Mouse (Mus musculus): ENCODE results near the gene Cog6. TPM values are rescaled to one million over a fixed set of nuclear protein-coding genes. Genes with fewer than 3 reads are reported as not detected.

Cog6 gene
- 17.7 and 18.4 TPM in 2 replicates for total RNA-seq (2012; rRNA removed)
- 25.5 and 25.8 TPM in 2 replicates for total RNA-seq (2014; rRNA removed)
- polyA plus RNA-seq (2012; ENCODE audit: insufficient read length, low read depth): 15.6 and 15.9 TPM in 2 replicates

DNA sequence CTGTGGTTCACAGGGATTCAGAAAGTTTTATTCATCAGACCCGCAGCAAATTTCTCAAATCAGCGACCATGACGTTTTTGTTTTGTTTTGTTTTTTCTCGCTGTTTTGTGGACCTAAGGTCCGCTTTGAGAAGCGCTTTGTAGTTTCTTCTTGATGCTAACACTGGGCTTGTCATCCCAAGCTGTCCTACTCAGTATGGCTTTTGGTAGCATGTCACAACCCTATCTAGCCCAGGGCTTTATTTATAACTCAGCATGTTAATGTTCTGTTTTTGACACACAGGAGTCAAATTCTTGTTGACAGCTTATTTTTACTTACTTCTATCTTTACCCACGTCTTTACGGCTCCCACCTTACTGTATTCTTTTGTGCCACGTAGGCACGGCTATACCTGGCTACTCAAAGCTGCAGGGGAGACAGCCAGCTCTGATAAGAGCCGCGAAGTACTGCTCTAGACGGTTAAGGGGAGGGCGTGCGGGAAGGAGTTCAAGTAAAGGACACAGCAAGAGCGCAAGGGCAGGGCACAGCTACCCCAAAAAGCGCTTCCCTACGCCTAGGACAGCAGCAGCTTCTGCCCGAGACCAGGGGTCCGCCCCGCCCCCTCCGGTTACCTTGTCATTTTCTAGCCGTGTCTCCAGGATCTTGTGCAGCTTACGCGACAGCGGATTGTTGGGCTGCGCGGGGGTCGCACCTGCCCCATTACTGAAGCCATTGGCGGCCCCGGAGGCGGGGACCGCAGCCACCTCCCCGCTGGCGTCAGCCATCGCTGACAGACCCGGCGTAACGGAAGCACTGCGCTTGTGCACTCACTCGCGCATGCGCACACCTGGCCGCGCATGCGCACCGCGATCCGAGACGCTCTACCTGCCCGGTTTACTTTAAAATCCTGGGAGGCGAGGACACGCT, at the start of gene Cog6:
TSS of gene Cog6 (minus strand) at position 802 of the 905 bp plus-strand sequence.
- dilution Hi-C loops (cut with MboI; ENCODE audit: extremely low pct_ligation_motif_present, extremely low pct_unique_long_range_greater_than_20kb, low sequenced_read_pairs) (no loop called here), in situ Hi-C loops (cut with MboI; ENCODE audit: low pct_ligation_motif_present, low pct_unique_long_range_greater_than_20kb, low sequenced_read_pairs) (no loop called here)
- no peak within 1 kb of the TSS for H3K27ac ChIP-seq (ENCODE audit: insufficient read depth, low read depth)
- peaks cover 0 to 6% of the 10 kb centered on the region in 2 experiments; a peak in 2 of 4 replicates for H3K4me1 ChIP-seq (ENCODE audit: control insufficient read depth in 1 of 2, insufficient read depth in 2 of 2)
- H3K9ac ChIP-seq (ENCODE audit: insufficient read depth, low read depth): peak within 1 kb of the TSS; percentile 71
- H3K4me2 ChIP-seq (ENCODE audit: insufficient read depth, low read depth, poor library complexity, severe bottlenecking): peak within 1 kb of the TSS; percentile 97
- peak within 1 kb of the TSS; percentile 78 to 94 (median 90) for H3K4me3 ChIP-seq (replicated peaks in 1 of 3; ENCODE audit: low read depth in 2 of 3, low read length in 2 of 3, poor library complexity in 1 of 3)
- TF ChIP-seq BHLHE40 (IDR thresholded peaks at IDR 0.05; ENCODE audit: low read depth, low read length) (peak; percentile 10; the same call in 1 of the 2 replicates), JUND (conservative IDR thresholded peaks at IDR 0.05; ENCODE audit: low read depth, low read length) (no peak), NRF1 (IDR thresholded peaks at IDR 0.05; ENCODE audit: low read depth, low read length) (peak; percentile 91), POLR2A (IDR thresholded peaks at IDR 0.05; ENCODE audit: low read depth, low read length) (peak; percentile 86), SIN3A (IDR thresholded peaks at IDR 0.05; ENCODE audit: low read length) (peak; percentile 67), HCFC1 (IDR thresholded peaks at IDR 0.05; ENCODE audit: low read depth, low read length) (peak; percentile 81), ELF1 (IDR thresholded peaks at IDR 0.05; ENCODE audit: low read depth, low read length) (peak; percentile 78; the same call in 1 of the 2 replicates), NELFE (IDR thresholded peaks at IDR 0.05; ENCODE audit: low read depth, low read length) (peak; percentile 92), EP300 (IDR thresholded peaks at IDR 0.05; ENCODE audit: low read length) (no peak), ZMIZ1 (IDR thresholded peaks at IDR 0.05; ENCODE audit: low read depth, low read length) (peak; percentile 63; the same call in 1 of the 2 replicates), MEF2A (IDR thresholded peaks at IDR 0.05; ENCODE audit: borderline replicate concordance, low read depth, low read length) (0 out of 2 replicates have a peak, but pooled peaks have one; percentile 16), MYC (IDR thresholded peaks at IDR 0.05; ENCODE audit: low read depth, low read length) (no peak), MAZ (IDR thresholded peaks at IDR 0.05; ENCODE audit: low read depth, low read length) (peak; percentile 25; the same call in 1 of the 2 replicates), MXI1 (IDR thresholded peaks at IDR 0.05; ENCODE audit: low read depth, low read length) (peak; percentile 54), TBP (conservative IDR thresholded peaks at IDR 0.05; ENCODE audit: low read depth, low read length) (peak; percentile 59; the same call in 1 of the 2 replicates), TCF12 (IDR thresholded peaks at IDR 0.05; ENCODE audit: low read depth, low read length) (peak; percentile 74)
- DNase-seq (ENCODE audit: extremely low read depth): peak; percentile 83
- no peaks in the 10 kb centered on the region for H3K27me3 ChIP-seq (replicated peaks)
- no peaks in the 10 kb centered on the region for H3K9me3 ChIP-seq (replicated peaks; ENCODE audit: low read length)
- peaks cover 2% of the 10 kb centered on the region; the same call in 1 of the 2 replicates for H3K79me2 ChIP-seq (replicated peaks; ENCODE audit: control insufficient read depth, extremely low read depth, insufficient read depth, poor library complexity, severe bottlenecking)
- peaks cover 9 to 20% of the 10 kb centered on the region in 2 experiments for H3K36me3 ChIP-seq (replicated peaks in 1 of 2; ENCODE audit: control insufficient read depth in 1 of 2, insufficient read depth in 1 of 2, low read length in 1 of 2)

- Histone ChIP-seq H3K36me3 (replicated peaks in 1 of 2; ENCODE audit: control insufficient read depth in 1 of 2, insufficient read depth in 1 of 2, low read length in 1 of 2) (no peaks in the 10 kb centered on the region), H3K4me2 (ENCODE audit: insufficient read depth, low read depth, poor library complexity, severe bottlenecking) (no peak overlapping the region), H3K4me3 (replicated peaks in 1 of 3; ENCODE audit: low read depth in 2 of 3, low read length in 2 of 3, poor library complexity in 1 of 3) (no peak overlapping the region), H3K27me3 (replicated peaks) (no peaks in the 10 kb centered on the region), H3K4me1 (ENCODE audit: control insufficient read depth in 1 of 2, insufficient read depth in 2 of 2) (peaks cover 0 to 9% of the 10 kb centered on the region in 2 experiments; a peak in 2 of 4 replicates), H3K9me3 (replicated peaks; ENCODE audit: low read length) (no peaks in the 10 kb centered on the region), H3K9ac (ENCODE audit: insufficient read depth, low read depth) (no peak overlapping the region), H3K79me2 (replicated peaks; ENCODE audit: control insufficient read depth, extremely low read depth, insufficient read depth, poor library complexity, severe bottlenecking) (no peaks in the 10 kb centered on the region), H3K27ac (ENCODE audit: insufficient read depth, low read depth) (no peak overlapping the region)
- DNase-seq (ENCODE audit: extremely low read depth): no peak
- no peak for TF ChIP-seq ELF1 (IDR thresholded peaks at IDR 0.05; ENCODE audit: low read depth, low read length)
- TF ChIP-seq TCF12 (IDR thresholded peaks at IDR 0.05; ENCODE audit: low read depth, low read length): no peak
- no peak for TF ChIP-seq ZC3H11A (IDR thresholded peaks at IDR 0.05; ENCODE audit: low read depth, low read length)
- no peak for TF ChIP-seq EP300 (IDR thresholded peaks at IDR 0.05; ENCODE audit: low read length)
- no peak for TF ChIP-seq CHD1 (IDR thresholded peaks at IDR 0.05; ENCODE audit: low read depth, low read length)
- no peak for TF ChIP-seq BHLHE40 (IDR thresholded peaks at IDR 0.05; ENCODE audit: low read depth, low read length)
- no peak for TF ChIP-seq KAT2A (IDR thresholded peaks at IDR 0.05; ENCODE audit: insufficient replicate concordance, low read length)
- no peak for TF ChIP-seq MAX (IDR thresholded peaks at IDR 0.05; ENCODE audit: low read length)
- no peak for TF ChIP-seq HCFC1 (IDR thresholded peaks at IDR 0.05; ENCODE audit: low read depth, low read length)
- TF ChIP-seq POLR2AphosphoS2 (IDR thresholded peaks at IDR 0.05; ENCODE audit: low read depth, low read length): no peak
- no peak for TF ChIP-seq ZNF384 (IDR thresholded peaks at IDR 0.05; ENCODE audit: low read depth, low read length)
- in situ Hi-C loops (cut with MboI; ENCODE audit: low pct_ligation_motif_present, low pct_unique_long_range_greater_than_20kb, low sequenced_read_pairs) (no loop called here), dilution Hi-C loops (cut with MboI; ENCODE audit: extremely low pct_ligation_motif_present, extremely low pct_unique_long_range_greater_than_20kb, low sequenced_read_pairs) (no loop called here)
Observed at GRCm38 (mm10) chr3:53066095-53066372, 49.0 kb upstream of the Cog6 start.

Data from CH12.LX (cell line).